Mouse (Mus musculus): ENCODE measurements around the gene Lima1. TPM values are rescaled to one million over a fixed set of nuclear protein-coding genes. Genes with fewer than 3 reads are reported as not detected.

Gene Lima1
- polyA plus RNA-seq, 1 experiment from 2014 or later = 77.1 TPM

DNA sequence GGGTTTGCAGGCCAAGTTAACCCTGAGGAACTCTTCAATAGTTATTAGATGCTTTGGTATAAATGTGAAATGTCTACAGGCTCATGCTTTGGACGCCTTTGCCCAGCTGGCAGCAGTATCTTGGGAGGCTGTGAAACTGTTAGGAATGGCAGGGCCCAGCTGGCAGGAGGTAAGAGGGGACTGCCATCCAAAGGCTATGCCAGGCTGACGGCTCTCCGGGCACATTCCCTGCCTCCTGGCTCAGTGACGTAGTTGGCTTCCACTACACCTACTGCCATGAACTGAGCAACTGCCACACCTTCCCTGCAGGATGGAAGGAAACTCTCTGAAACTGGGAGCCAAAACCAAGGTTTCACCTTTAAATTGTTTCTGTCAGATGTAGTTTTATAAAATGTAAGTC lies 135.0 kb downstream of the Lima1 start:
- WGBS = 93% methylated on average over 4 of the region's 4 CpGs
- H3K4me3 ChIP-seq (ENCODE audit: low read depth, low read length) = no peak overlapping the region
- TF ChIP-seq CTCF (IDR thresholded peaks at IDR 0.05; ENCODE audit: low read depth) = no peak
- TF ChIP-seq EP300 (optimal IDR thresholded peaks at IDR 0.05) = no peak
- H3K27me3 ChIP-seq (ENCODE audit: control insufficient read depth, insufficient read depth, low read length) = no peaks in the 10 kb centered on the region
- no peak overlapping the region for H3K4me2 ChIP-seq (replicated peaks; ENCODE audit: low read depth)
- no peaks in the 10 kb centered on the region for H3K4me1 ChIP-seq (replicated peaks; ENCODE audit: control insufficient read depth, insufficient read depth)
- H3K27ac ChIP-seq (replicated peaks) = no peak overlapping the region
- DNase-seq (ENCODE audit: low spot score) (no peak), ATAC-seq (ENCODE audit: low FRiP score, low TSS enrichment) (no peak)
- peaks cover 31% of the 10 kb centered on the region for H3K36me3 ChIP-seq (ENCODE audit: control insufficient read depth, insufficient read depth, low read length)
- H3K9me3 ChIP-seq (ENCODE audit: control insufficient read depth, low read length) = no peaks in the 10 kb centered on the region
- no peak overlapping the region for H3K9ac ChIP-seq (ENCODE audit: low read length)

DNA sequence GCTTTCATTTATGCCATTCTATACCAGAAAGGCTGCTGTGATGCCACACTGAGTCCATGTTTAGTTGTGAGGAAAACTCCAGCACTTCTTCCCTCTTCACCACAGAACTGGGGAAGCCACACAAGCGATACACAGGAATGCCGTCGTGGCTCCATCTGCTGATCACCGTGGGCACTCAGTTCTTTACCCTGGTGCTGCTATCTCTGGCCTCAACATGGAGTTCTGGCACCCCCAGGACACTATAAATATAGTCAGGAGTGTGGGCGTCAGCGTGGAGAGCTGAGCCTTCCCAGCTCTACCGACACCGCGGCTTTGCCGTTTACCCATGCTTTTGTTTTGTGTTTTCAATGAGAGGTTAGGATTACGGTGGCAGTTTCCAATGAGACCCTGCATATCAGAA lies 138.6 kb downstream of the Lima1 start:
- Histone ChIP-seq H3K4me1 (replicated peaks; ENCODE audit: control insufficient read depth, insufficient read depth) (no peaks in the 10 kb centered on the region), H3K4me3 (ENCODE audit: low read depth, low read length) (no peak overlapping the region), H3K27me3 (ENCODE audit: control insufficient read depth, insufficient read depth, low read length) (no peaks in the 10 kb centered on the region), H3K9ac (ENCODE audit: low read length) (no peak overlapping the region; the same call in 1 of the 2 replicates), H3K4me2 (replicated peaks; ENCODE audit: low read depth) (no peak overlapping the region), H3K9me3 (ENCODE audit: control insufficient read depth, low read length) (no peaks in the 10 kb centered on the region), H3K36me3 (ENCODE audit: control insufficient read depth, insufficient read depth, low read length) (peaks cover 24% of the 10 kb centered on the region), H3K27ac (replicated peaks) (no peak overlapping the region)
- TF ChIP-seq CTCF (IDR thresholded peaks at IDR 0.05; ENCODE audit: low read depth) (no peak), EP300 (optimal IDR thresholded peaks at IDR 0.05) (no peak)
- no peak for ATAC-seq (ENCODE audit: low FRiP score, low TSS enrichment)
- WGBS = 86% methylated on average over 11 of the region's 11 CpGs
- DNase-seq (ENCODE audit: low spot score) = no peak

DNA sequence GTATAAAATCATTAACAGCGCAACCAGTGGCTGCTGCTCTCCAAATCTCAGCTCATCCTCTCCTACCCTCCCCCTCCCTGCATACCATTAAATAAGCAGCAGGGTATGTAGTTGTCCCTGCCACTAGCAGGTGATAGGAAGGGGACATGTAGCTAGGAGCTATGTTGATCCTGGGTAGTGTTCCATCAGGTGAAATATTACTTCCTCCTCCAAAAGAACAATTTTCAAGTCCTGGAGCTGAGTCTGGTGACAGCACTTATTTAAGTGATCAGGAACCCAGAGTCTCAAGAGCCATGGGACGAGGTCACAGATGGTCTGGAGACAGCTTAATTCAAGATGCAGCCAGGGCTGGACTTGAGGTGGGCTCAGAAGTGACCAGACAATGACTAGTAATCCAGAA lies 139.6 kb downstream of the Lima1 start:
- Histone ChIP-seq H3K27me3 (ENCODE audit: control insufficient read depth, insufficient read depth, low read length) (no peaks in the 10 kb centered on the region), H3K4me2 (replicated peaks; ENCODE audit: low read depth) (no peak overlapping the region), H3K36me3 (ENCODE audit: control insufficient read depth, insufficient read depth, low read length) (peaks cover 21% of the 10 kb centered on the region), H3K4me3 (ENCODE audit: low read depth, low read length) (no peak overlapping the region), H3K27ac (replicated peaks) (no peak overlapping the region), H3K9ac (ENCODE audit: low read length) (no peak overlapping the region), H3K4me1 (replicated peaks; ENCODE audit: control insufficient read depth, insufficient read depth) (no peaks in the 10 kb centered on the region), H3K9me3 (ENCODE audit: control insufficient read depth, low read length) (no peaks in the 10 kb centered on the region)
- no peak for TF ChIP-seq EP300 (optimal IDR thresholded peaks at IDR 0.05)
- TF ChIP-seq CTCF (IDR thresholded peaks at IDR 0.05; ENCODE audit: low read depth) = no peak
- WGBS = 96% methylated on average over 2 of the region's 2 CpGs
- no peak for ATAC-seq (ENCODE audit: low FRiP score, low TSS enrichment)
- DNase-seq (ENCODE audit: low spot score) = no peak

DNA sequence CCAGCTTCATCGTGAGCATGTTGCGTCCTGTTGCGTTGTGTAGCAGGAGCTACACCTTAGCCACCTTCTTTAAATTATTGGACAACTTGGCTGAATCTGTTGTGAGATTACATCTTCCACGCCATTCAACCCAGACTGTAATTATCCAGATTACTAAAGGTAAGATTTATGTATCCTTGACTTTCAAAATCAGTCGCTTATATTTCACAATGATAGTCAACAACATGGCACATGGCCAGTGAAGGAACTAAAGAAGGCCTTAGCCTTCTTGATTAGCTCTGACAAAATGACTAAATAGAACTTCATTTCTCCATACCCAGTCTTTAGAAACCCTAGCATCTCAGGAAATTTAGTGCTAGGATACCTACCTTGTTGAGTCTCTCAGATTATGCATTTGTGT lies 142.1 kb downstream of the Lima1 start:
- no peak overlapping the region for H3K27ac ChIP-seq (replicated peaks)
- H3K4me3 ChIP-seq (ENCODE audit: low read depth, low read length) = no peak overlapping the region
- no peak for DNase-seq (ENCODE audit: low spot score)
- no peaks in the 10 kb centered on the region for H3K9me3 ChIP-seq (ENCODE audit: control insufficient read depth, low read length)
- H3K4me1 ChIP-seq (replicated peaks; ENCODE audit: control insufficient read depth, insufficient read depth) = no peaks in the 10 kb centered on the region
- H3K27me3 ChIP-seq (ENCODE audit: control insufficient read depth, insufficient read depth, low read length) = no peaks in the 10 kb centered on the region
- WGBS = 74% methylated on average over 5 of the region's 5 CpGs
- no peak for TF ChIP-seq CTCF (IDR thresholded peaks at IDR 0.05; ENCODE audit: low read depth)
- TF ChIP-seq EP300 (optimal IDR thresholded peaks at IDR 0.05) = no peak
- no peak overlapping the region for H3K9ac ChIP-seq (ENCODE audit: low read length)
- no peak overlapping the region for H3K4me2 ChIP-seq (replicated peaks; ENCODE audit: low read depth)
- no peak for ATAC-seq (ENCODE audit: low FRiP score, low TSS enrichment)
- H3K36me3 ChIP-seq (ENCODE audit: control insufficient read depth, insufficient read depth, low read length) = peaks cover 10% of the 10 kb centered on the region

DNA sequence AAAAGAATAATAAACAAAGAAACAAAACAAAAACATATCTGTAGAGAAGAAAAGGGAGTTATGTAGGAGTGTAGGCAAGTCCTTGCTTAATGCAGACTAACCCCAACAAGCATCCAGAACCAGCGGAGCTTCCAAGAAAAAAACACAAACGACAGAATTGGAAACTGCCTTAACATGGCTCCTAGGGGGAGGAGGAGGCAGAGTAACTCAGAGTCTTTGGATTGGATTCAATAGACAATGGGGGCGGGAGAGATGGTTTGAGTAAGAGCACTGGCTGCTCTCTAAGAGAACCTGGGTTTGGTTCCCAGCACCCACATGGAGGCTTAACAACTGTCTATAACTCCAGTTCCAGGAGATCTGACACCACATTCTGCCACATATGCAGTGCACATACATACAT lies 143.6 kb downstream of the Lima1 start:
- 94% methylated on average over 3 of the region's 3 CpGs for WGBS
- Histone ChIP-seq H3K4me3 (ENCODE audit: low read depth, low read length) (no peak overlapping the region), H3K27ac (replicated peaks) (no peak overlapping the region), H3K9me3 (ENCODE audit: control insufficient read depth, low read length) (no peaks in the 10 kb centered on the region), H3K4me1 (replicated peaks; ENCODE audit: control insufficient read depth, insufficient read depth) (no peaks in the 10 kb centered on the region), H3K36me3 (ENCODE audit: control insufficient read depth, insufficient read depth, low read length) (peaks cover 5% of the 10 kb centered on the region), H3K9ac (ENCODE audit: low read length) (no peak overlapping the region), H3K4me2 (replicated peaks; ENCODE audit: low read depth) (no peak overlapping the region), H3K27me3 (ENCODE audit: control insufficient read depth, insufficient read depth, low read length) (no peaks in the 10 kb centered on the region)
- ATAC-seq (ENCODE audit: low FRiP score, low TSS enrichment) = no peak
- TF ChIP-seq CTCF (IDR thresholded peaks at IDR 0.05; ENCODE audit: low read depth) (no peak), EP300 (optimal IDR thresholded peaks at IDR 0.05) (no peak)
- DNase-seq (ENCODE audit: low spot score) = no peak

DNA sequence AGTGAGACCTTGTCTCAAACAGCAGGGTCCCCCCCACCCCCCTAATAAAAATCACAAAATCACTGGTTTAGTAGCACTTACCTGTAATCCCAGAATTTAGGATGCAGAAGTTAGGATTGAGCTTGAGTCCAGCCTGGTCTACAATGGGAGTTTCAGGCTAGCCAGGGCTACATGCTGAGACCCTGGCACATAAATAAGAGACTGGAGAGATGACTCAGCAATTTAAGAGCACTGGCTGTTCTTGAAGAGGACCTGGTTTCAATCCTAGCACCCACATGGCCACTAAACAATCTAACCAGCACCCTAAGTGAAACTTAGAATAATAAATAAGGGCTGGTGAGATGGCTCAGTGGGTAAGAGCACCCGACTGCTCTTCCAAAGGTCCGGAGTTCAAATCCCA lies 144.1 kb downstream of the Lima1 start:
- DNase-seq (ENCODE audit: low spot score) = no peak

More for the DNA sequence above, 144.1 kb downstream of the Lima1 start:
- Histone ChIP-seq H3K36me3 (ENCODE audit: control insufficient read depth, insufficient read depth, low read length) (peaks cover 4% of the 10 kb centered on the region), H3K27ac (replicated peaks) (no peak overlapping the region), H3K4me3 (ENCODE audit: low read depth, low read length) (no peak overlapping the region), H3K27me3 (ENCODE audit: control insufficient read depth, insufficient read depth, low read length) (no peaks in the 10 kb centered on the region), H3K9me3 (ENCODE audit: control insufficient read depth, low read length) (no peaks in the 10 kb centered on the region), H3K4me2 (replicated peaks; ENCODE audit: low read depth) (no peak overlapping the region), H3K9ac (ENCODE audit: low read length) (no peak overlapping the region), H3K4me1 (replicated peaks; ENCODE audit: control insufficient read depth, insufficient read depth) (no peaks in the 10 kb centered on the region)
- WGBS = 92% methylated on average over 1 of the region's 2 CpGs
- TF ChIP-seq EP300 (optimal IDR thresholded peaks at IDR 0.05) = no peak
- TF ChIP-seq CTCF (IDR thresholded peaks at IDR 0.05; ENCODE audit: low read depth) = no peak
- no peak for ATAC-seq (ENCODE audit: low FRiP score, low TSS enrichment)

Measured in stomach, postnatal 0 days (tissue).